ENCODE assay signal across 13 mouse cellular contexts in the genomic region with DNA sequence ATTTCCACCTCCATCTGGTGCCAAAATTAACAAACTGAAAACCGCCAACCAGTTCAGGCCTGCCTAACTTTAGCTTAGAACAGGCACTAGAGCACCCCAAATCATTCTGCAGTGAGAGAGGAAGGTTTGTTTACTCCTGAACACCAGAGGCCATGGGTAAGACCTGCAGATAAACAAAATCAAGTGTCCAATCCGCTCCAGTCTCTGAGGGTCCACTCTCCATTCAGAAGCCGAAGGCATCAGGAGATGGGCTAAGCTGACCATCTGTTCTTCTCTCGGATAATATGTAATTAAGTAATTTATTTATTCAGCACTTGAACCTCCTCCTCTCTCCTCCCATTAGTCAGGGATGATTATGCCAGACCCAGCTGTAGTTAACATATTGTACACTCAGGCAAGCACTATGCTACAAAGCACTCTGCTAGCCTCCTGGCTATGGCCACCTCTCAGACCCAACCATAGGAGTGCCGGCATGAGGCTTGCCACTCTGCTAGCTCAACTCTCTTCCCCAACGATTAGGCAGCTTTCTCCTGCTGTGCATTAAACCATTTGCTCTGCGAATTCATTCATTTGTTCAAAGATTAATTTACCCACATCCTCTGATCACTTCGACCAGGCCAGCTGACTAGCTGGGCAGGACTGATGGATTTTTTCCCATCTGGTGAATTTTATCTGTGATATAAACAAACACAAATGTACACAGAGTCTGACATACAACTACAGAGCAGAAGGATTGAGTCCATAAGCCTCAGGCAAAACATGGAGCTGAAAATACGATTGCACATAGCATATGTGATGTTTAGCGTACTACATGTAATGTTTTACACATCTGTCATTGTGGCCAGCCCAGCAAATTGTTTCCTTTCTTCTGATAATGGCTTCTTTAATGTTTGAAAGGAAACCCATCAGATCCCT.
DNase-seq lines count a peak whose midpoint lies in the region; ATAC-seq and TF ChIP-seq lines count a peak whose summit lies in the region.
"Had no signal": no experiment of that assay in that cellular context is flagged by ENCODE, and none has a peak within 500 bp of the region (broad histone marks: within the 10 kb centered on the region; RNA-seq: fewer than 3 reads in every experiment).

No protein-coding gene starts in this region.

- H3K4me3 ChIP-seq in embryonic facial prominence, embryonic 11.5 days (ENCODE audit: low read depth, low read length), result no peak overlapping the region
- H3K4me3 ChIP-seq in embryonic facial prominence, embryonic 10.5 days, result no peak overlapping the region
- H3K4me3 ChIP-seq in hindbrain, embryonic 13.5 days, result no peak overlapping the region
- no peak overlapping the region for H3K4me3 ChIP-seq in midbrain, postnatal 0 days (ENCODE audit: low read depth, low read length)
- H3K4me3 ChIP-seq: liver, embryonic 15.5 days had no signal

- TF ChIP-seq POLR2A in brain, embryonic 14.5 days (IDR thresholded peaks at IDR 0.05; ENCODE audit: borderline replicate concordance, extremely low read depth, insufficient read depth, insufficient read length, poor library complexity, severe bottlenecking), result no peak

- H3K27ac ChIP-seq in embryonic facial prominence, embryonic 11.5 days (replicated peaks; ENCODE audit: low read depth, low read length), result no peak overlapping the region
- H3K27ac ChIP-seq in embryonic facial prominence, embryonic 10.5 days (replicated peaks), result no peak overlapping the region
- peak overlapping the region; percentile 60 for H3K27ac ChIP-seq in hindbrain, embryonic 13.5 days
- H3K27ac ChIP-seq in midbrain, postnatal 0 days (ENCODE audit: low read depth, low read length), result no peak overlapping the region
- H3K27ac ChIP-seq: liver, embryonic 15.5 days had no signal

- no peaks in the 10 kb centered on the region for H3K36me3 ChIP-seq in embryonic facial prominence, embryonic 11.5 days (replicated peaks; ENCODE audit: control insufficient read depth, insufficient read depth, low read depth, low read length)
- no peaks in the 10 kb centered on the region for H3K36me3 ChIP-seq in embryonic facial prominence, embryonic 10.5 days (replicated peaks)
- H3K36me3 ChIP-seq in hindbrain, embryonic 13.5 days, result no peaks in the 10 kb centered on the region
- no peaks in the 10 kb centered on the region for H3K36me3 ChIP-seq in midbrain, postnatal 0 days (ENCODE audit: insufficient read depth, low read length)
- H3K36me3 ChIP-seq: G1E; liver, embryonic 15.5 days had no signal

- H3K9ac ChIP-seq in embryonic facial prominence, embryonic 11.5 days (replicated peaks; ENCODE audit: low read length), result no peak overlapping the region
- no peak overlapping the region for H3K9ac ChIP-seq in hindbrain, embryonic 13.5 days
- no peak overlapping the region for H3K9ac ChIP-seq in midbrain, postnatal 0 days (replicated peaks; ENCODE audit: low read length, poor library complexity, severe bottlenecking)
- H3K9ac ChIP-seq: liver, embryonic 15.5 days had no signal

- H3K27me3 ChIP-seq in embryonic facial prominence, embryonic 11.5 days (ENCODE audit: control insufficient read depth, insufficient read depth, low read length), result no peaks in the 10 kb centered on the region
- H3K27me3 ChIP-seq in embryonic facial prominence, embryonic 10.5 days (replicated peaks; ENCODE audit: low read depth, poor library complexity, severe bottlenecking), result no peaks in the 10 kb centered on the region
- no peaks in the 10 kb centered on the region for H3K27me3 ChIP-seq in hindbrain, embryonic 13.5 days
- no peaks in the 10 kb centered on the region for H3K27me3 ChIP-seq in midbrain, postnatal 0 days (ENCODE audit: insufficient read depth, low read length)
- H3K27me3 ChIP-seq: liver, embryonic 15.5 days had no signal

- H3K4me2 ChIP-seq in embryonic facial prominence, embryonic 11.5 days (ENCODE audit: low read depth, low read length), result no peak overlapping the region
- H3K4me2 ChIP-seq in hindbrain, embryonic 13.5 days, result no peak overlapping the region
- no peak overlapping the region for H3K4me2 ChIP-seq in midbrain, postnatal 0 days (ENCODE audit: low read depth, low read length, poor library complexity, severe bottlenecking)
- H3K4me2 ChIP-seq: heart, embryonic 11.5 days; liver, embryonic 15.5 days had no signal

- peak; percentile 56; the same call in 1 of the 2 replicates for ATAC-seq in embryonic facial prominence, embryonic 11.5 days (replicated peaks; ENCODE audit: insufficient number of reproducible peaks, low FRiP score, low TSS enrichment, low read depth)
- peak; percentile 92 for ATAC-seq in hindbrain, embryonic 13.5 days (ENCODE audit: low FRiP score)
- no peak for ATAC-seq in midbrain, postnatal 0 days (ENCODE audit: low FRiP score)
- ATAC-seq: inflammation-experienced regulatory T-cells, adult 6 months had no signal

- TF ChIP-seq CTCF in brain, embryonic 14.5 days (IDR thresholded peaks at IDR 0.05; ENCODE audit: borderline replicate concordance, extremely low read depth, insufficient read depth, insufficient read length), result no peak
- no peak for TF ChIP-seq CTCF in midbrain, postnatal 0 days (IDR thresholded peaks at IDR 0.05)

- H3K4me1 ChIP-seq in embryonic facial prominence, embryonic 11.5 days (ENCODE audit: control insufficient read depth, insufficient read depth, low read length), result no peaks in the 10 kb centered on the region
- no peaks in the 10 kb centered on the region for H3K4me1 ChIP-seq in embryonic facial prominence, embryonic 10.5 days
- peaks cover 10% of the 10 kb centered on the region; the same call in 1 of the 2 replicates for H3K4me1 ChIP-seq in hindbrain, embryonic 13.5 days (replicated peaks)
- H3K4me1 ChIP-seq in midbrain, postnatal 0 days (ENCODE audit: insufficient read depth, low read length), result no peaks in the 10 kb centered on the region
- H3K4me1 ChIP-seq: liver, embryonic 15.5 days had no signal

- DNase-seq in embryonic facial prominence, embryonic 11.5 days (ENCODE audit: low spot score), result no peak
- DNase-seq in embryonic facial prominence, embryonic 10.5 days (ENCODE audit: low spot score), result no peak
- DNase-seq in brain, embryonic 14.5 days (ENCODE audit: low read depth), result peak; percentile 80
- DNase-seq in midbrain, postnatal 0 days (ENCODE audit: low spot score), result peak; percentile 44
- no peak for DNase-seq in urinary bladder, postnatal 4 days (ENCODE audit: low spot score in 2 of 2)
- DNase-seq in natural killer cell, adult 2 months (ENCODE audit: low spot score in 2 of 2), result no peak
- DNase-seq in right cerebral cortex, postnatal 25 days, result no peak
- DNase-seq: kidney, postnatal 25 days had no signal

- no peaks in the 10 kb centered on the region for H3K9me3 ChIP-seq in embryonic facial prominence, embryonic 11.5 days (replicated peaks; ENCODE audit: control insufficient read depth, low read length)
- no peaks in the 10 kb centered on the region for H3K9me3 ChIP-seq in embryonic facial prominence, embryonic 10.5 days
- no peaks in the 10 kb centered on the region for H3K9me3 ChIP-seq in hindbrain, embryonic 13.5 days
- H3K9me3 ChIP-seq in midbrain, postnatal 0 days (ENCODE audit: low read length), result no peaks in the 10 kb centered on the region
- H3K9me3 ChIP-seq: G1E; liver, embryonic 15.5 days had no signal

- 73% methylated on average over 10 of the region's 10 CpGs for WGBS in embryonic facial prominence, embryonic 11.5 days
- 79% methylated on average over 10 of the region's 10 CpGs for WGBS in embryonic facial prominence, embryonic 10.5 days
- WGBS in hindbrain, embryonic 13.5 days, result 40% methylated on average over 10 of the region's 10 CpGs
- WGBS in midbrain, postnatal 0 days, result 47% methylated on average over 10 of the region's 10 CpGs

Comparison
In these comparisons a context has a peak if more than half of its experiments do, and no peak if none do; other contexts are left out.
1. DNase-seq: peak in brain, embryonic 14.5 days (single experiment) and midbrain, postnatal 0 days (single experiment); none in embryonic facial prominence, embryonic 11.5 days (single experiment), embryonic facial prominence, embryonic 10.5 days (single experiment), urinary bladder, postnatal 4 days (0 of 2), natural killer cell, adult 2 months (0 of 2) and right cerebral cortex, postnatal 25 days (single experiment).